Mouse (Mus musculus) regulatory T cell (primary cell): ENCODE results near the gene Tarsl2.

Experiments
- in situ Hi-C: fragments of 300-600 bp; cut with MboI, MseI; formaldehyde crosslinking; loops from one replicate; pipeline ENCODE4 v1.15.1; 2025; ENCODE audit warnings: high pct_unique_total_duplicates

The Tarsl2 gene

DNA sequence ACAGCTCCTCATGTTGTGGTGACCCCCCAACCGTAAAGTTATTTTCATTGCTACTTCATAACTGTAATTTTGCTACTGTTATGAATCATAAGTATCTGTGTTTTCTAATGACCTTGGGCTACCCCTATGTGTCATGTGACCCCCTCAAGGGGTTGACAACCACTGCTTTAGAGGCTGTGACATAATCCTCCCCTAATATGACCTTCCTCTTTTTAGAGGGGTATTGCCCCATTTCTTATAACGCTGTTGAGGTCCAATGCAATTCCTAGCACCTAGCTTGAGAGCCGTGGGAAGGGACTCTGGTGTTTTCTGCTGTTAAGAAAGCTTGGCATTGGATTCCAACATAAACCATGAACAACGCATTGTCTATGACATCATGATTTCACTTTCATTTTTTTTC, 6.0 kb downstream of the Tarsl2 start:
- in situ Hi-C loops: no loop called here

DNA sequence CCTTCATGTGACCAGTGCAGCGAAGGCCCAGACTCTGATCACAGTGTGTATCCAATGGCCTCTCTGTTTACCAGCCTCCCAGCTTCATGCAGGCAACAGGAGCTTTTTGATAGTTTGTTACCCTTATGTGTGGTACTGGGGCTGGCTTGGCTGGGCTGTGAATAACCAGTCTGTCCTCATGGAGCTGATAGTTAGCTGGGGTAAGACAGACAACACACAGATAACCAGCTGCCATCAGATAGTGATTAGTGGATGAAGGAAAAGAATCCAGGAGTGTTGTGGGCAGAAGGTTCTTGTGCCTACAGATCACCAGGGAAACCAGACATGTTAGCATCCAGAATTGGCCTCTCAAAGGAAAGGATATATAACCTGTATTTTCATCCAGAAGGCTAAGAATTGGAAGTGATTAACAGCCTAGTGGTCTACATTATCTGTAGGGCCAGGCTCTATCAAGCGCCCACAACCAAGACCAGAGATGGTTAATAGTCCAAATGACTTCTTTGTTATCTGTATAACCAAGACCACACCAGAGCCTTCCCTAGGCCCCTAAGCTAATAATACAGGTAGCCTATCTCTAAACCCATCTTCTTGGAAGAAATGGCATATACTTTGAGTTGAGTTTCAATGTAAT, 12.9 kb downstream of the Tarsl2 start:
- in situ Hi-C loops: no loop called here

DNA sequence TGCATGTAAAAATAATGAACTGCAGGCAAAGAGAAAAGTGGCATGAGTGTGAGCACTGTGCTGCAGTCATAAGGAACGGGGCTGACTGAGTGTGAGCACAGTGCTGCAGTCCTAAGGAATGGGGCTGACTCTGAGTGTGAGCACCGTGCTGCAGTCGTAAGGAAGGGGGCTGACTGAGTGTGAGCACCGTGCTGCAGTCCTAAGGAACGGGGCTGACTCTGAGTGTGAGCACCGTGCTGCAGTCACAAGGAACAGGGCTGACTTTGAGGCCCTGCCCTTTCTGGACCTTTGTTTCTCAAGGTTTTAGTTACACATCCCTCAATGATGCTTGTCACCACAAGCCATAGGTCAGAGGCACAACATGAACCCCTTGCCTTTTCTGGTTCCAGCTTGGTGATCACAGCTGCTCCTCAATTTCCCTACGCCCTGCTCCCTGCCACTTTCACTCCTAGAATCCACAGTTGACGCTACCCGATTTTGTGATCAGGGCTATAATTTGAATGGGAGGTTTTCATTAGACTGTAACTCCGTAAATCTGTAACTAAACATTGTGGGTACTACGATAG, 18.6 kb downstream of the Tarsl2 start:
- in situ Hi-C loops: no loop called here

DNA sequence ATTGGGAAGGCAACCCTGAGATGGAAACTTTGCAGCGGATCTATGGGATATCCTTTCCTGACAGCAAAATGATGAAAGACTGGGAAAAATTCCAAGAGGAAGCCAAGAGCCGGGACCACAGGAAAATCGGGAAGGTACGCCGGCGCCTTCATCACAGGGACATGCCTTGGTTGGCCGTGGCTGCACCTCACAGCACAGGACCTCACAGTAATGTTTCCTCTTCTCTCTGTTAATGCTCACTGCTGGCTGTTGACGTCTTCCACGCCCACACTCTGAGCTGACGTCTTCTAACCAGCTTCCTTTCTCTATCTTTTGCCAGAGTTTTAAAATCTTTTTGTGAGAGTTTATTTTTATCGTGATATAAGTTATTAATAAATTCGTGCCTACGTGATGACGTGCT, 19.2 kb downstream of the Tarsl2 start:
- in situ Hi-C loops: no loop called here

DNA sequence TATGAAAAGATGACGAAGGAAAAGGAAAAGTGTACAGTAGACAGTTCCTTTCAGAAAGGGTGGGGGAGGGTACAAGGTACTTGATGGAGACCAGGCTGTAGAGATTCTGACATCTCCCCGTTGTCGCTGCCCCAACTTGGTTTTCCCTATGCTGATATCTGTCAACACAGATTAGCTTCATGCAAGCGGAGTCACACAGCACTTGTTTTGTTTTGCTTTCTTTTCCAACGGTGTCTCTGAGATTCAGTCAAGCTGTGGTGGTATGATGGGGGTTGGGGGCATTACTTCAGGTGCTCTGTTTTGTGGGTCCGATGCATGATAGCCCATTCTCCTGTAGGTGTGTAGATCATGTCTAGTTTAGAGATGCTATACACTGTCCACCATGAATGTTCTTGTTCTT, 22.8 kb downstream of the Tarsl2 start:
- in situ Hi-C loops: no loop called here

DNA sequence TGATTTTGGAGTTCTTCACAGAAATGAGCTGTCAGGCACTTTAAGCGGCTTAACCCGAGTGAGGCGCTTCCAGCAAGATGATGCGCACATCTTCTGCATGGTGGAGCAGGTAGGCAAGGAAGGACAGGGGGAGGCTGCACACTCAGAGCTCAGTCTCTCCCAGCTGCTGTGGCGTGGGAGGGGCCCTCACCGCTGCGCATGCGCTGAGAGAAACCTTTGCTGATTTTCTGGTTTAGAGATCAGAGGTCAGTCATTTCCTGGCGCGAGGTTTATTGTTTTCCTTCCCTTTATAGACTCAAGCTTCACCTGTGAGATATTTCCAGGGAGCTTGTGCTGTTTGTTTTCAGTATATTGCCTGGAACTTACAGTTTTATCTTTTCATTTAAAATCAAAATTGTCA, 33.4 kb downstream of the Tarsl2 start:
- in situ Hi-C loops: loop anchor here (25.0 kb wide), 1 partner anchor 1291 kb away; the partner anchor contains the start of genes Mcee and Mphosph10

DNA sequence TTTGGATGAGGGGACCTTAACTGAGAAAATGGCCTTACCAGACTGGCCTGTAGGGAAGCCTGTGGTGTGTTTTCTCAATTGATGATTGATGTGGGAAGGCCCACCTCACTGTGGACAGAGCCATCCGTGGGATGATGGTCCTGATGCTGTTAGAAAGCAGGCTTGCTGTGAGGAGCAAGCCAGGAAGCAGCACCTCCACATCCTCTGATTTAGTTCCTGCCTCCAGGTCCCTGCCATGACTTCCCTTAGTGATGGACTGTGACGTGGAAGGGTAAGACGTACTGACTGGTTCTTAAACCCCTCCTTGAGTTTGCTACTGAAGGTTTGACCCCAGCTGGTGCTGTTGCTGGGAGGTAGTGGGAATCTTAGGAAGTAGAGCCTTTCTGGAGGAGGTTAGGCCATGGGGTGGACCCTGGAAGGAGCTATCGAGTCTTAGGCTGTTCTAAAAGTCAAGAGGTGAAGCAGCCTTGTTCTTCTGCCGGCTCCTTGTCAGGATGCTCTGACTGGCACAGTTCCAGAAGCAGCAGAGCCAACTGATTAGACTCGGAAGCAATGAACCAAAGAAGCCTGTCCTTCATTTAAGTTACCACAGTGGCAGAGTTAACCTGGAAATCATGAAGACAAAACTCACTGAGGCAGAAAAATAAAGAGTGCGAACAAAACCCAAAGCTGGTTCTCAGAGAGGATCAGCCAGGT, 34.4 kb downstream of the Tarsl2 start:
- in situ Hi-C loops: loop anchor here (25.0 kb wide), 1 partner anchor 1292 kb away; the partner anchor contains the start of genes Mcee and Mphosph10

DNA sequence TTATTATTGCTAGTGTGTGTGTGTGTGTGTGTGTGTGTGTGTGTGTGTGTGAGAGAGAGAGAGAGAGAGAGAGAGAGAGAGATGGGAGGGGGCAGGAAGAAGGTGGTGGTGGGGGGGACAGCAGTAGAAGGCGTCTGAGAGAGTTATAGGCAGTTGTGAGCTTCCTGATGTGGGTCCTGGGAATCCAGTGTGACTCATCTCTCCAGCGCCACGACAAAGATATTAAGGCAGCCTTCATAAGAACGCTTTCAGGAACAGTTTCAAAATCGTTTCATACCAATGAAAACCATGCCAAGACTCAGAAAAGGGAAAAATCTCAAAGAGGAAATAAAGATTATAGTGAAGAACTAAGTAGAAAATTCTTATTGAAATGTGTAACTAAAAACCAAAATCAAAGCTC, 36.5 kb downstream of the Tarsl2 start:
- in situ Hi-C loops: loop anchor here (25.0 kb wide), 1 partner anchor 1294 kb away; the partner anchor contains the start of genes Mcee and Mphosph10

DNA sequence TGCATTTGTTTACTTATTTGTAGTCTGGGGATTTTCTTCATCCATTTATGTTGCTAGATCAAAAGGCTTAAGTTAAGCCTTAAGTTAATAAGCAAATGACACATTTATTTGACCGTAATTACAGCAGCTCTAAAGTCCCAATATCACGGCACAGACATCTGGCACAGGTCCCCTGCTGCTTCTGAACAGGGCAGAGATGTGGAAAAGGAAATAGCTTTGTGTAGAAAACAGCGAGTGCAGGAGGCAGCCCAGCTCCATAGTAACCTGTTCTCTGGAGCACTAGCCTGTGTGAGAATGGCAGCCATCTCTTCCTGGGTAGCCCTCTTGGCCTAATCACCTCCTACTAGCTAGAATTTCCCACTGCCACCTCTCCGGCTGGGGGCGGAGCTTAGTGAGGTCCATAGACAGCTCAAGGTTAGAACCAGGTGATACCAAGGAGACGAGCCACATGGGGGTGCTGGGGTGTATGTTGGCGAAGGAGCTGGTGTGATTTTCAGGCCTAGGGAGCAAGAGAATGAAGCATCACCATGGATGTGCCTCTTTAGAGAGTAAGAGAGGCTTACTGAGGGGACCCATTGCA, 39.6 kb downstream of the Tarsl2 start:
- in situ Hi-C loops: loop anchor here (25.0 kb wide), 1 partner anchor 1297 kb away; the partner anchor contains the start of genes Mcee and Mphosph10

DNA sequence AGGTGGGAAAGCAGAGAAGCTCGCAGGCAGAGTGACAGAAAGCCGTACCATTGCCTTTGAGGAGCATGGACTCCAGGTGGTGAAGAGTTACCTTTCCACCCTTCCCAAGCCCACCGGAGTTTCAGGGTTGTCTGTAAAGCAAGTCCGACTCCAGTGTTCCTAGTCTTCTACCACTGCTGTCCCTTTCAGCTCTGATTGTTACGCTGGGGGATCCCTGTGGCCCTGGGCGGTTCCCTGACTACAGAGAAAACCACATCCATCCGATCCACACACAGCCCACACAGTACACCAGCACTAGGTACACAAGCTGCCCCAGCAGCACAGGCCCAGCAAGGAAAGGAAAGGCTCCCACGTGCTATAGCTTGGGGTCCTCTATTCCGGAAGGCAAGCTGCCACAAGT, 42.0 kb downstream of the Tarsl2 start:
- in situ Hi-C loops: loop anchor here (25.0 kb wide), 1 partner anchor 1299 kb away; the partner anchor contains the start of genes Mcee and Mphosph10

DNA sequence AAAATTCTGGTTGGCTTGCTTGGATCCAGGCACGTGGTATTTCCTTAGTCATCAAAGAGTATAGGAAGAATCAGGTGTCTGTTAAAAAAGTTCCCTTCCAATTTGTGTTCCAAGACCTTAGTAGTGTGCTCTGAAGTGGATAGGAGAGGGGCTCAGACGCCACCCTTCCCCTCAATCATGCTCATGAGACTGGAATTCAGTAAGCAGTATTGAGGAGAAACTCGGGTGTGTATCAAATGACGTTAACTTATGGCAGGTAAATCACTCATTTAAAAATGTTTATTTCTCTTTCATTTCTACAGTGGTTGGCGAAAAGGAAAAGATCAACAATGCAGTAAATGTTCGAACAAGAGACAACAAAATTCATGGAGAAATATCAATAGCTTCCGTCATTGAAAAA, 46.2 kb downstream of the Tarsl2 start, which contains the start of gene Tm2d3:
TSS of gene Tm2d3 (plus strand) at position 301 of the 400 bp plus-strand sequence.
- in situ Hi-C loops: loop anchor here (10.0 to 25.0 kb wide), 2 partner anchors 1144 to 1304 kb away; partner anchors contain the start of genes Adamts17, Mcee and Mphosph10

DNA sequence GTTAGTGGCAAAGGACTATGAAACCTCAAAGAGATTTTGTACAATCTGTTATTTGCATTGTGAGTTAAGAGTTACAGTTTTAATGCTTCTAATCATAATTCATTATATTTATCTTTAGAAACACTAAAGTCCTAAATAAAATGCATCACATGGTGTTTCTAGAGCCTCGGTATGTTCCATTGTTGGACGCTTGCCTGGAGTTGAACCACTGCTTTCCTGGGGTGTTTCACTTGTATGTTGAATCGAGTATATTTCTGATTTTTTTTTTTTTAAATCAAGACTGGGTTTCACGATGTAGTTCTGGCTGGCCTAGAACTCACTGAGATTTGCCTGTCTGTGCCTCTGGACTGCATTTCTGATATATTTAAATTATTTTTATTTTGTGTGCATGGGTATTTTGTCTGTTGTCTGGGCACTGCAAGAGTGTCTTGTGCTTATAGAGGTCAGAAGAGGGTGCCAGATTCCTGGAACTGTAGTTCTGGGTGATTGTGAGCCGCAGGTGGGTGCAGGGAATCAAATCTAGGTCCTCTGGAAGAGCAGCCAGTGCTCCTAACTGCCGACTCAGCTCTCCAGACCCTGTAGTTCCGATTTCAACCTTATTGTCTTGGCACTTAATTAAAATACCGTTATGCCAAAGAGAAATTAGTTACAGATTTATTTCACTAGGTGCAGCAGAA, 47.4 kb downstream of the Tarsl2 start:
- in situ Hi-C loops: loop anchor here (10.0 to 25.0 kb wide), 2 partner anchors 1143 to 1305 kb away; partner anchors contain the start of genes Adamts17, Mcee and Mphosph10

DNA sequence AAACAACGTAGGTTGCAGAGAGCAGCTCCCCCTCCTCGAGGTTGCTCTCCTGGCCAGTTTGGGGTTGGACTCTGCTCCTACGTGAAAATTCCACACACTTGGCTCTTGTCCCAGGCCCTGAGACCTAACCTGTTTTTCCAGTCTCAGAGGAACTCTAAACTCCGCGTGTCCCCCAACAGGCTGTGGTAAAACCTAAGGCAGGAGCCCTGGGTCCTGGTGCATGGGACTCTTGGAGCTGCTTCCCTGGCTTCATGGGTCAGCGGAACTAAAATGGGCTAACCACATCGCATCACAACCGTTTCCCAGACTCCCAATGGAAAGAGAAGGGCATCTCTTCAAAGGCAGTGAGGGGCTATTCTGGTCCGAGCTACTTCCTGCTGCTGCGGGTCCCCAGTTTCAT, 48.2 kb downstream of the Tarsl2 start:
- in situ Hi-C loops: loop anchor here (10.0 to 25.0 kb wide), 2 partner anchors 1142 to 1306 kb away; partner anchors contain the start of genes Adamts17, Mcee and Mphosph10

DNA sequence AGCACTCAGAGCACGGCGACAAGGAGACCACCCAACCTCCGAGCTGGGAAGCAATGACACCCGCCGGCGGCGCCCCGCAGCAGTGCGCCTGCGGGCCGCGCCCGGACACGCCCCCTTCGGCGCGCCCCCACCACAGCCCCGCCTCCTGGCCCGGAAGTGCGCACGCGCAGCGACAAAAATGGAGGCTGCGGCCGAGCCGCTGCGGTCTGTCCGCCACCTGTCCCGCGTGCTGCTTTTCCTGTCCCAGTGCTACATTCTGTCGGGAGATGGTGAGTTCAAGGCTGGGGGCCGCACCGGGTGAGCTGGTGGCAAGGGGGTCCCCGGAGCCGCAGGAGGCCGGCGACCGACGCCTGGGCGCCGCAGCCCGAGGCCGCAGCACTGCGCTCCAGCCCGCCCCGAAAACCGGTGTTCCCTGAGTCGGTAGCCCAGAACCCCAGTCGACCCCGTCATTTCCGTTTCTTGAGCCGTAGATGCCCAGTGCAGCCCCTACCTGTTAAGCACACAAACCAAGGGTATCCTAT, 48.7 kb downstream of the Tarsl2 start:
- in situ Hi-C loops: loop anchor here (10.0 to 25.0 kb wide), 2 partner anchors 1141 to 1306 kb away; partner anchors contain the start of genes Adamts17, Mcee and Mphosph10

DNA sequence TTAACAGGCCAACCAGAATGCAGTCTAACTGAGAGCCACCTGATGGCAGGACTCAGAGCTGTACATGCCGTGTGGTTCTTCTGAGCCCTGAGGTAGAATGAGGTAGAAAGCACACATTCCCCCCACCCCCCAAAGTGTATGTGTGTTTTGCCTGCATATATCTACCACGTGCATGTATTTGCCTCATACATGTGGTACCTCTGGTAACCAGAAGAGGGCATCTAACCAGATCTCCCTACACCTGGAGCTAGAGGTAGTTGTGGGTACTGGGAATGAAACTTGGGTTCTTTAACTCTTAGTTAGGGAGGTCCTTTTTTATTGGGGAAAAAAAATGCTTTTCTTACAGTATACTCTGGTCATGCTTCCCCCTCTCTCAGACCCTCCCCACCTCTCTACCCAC, 51.8 kb downstream of the Tarsl2 start:
- in situ Hi-C loops: loop anchor here (10.0 to 25.0 kb wide), 2 partner anchors 1138 to 1309 kb away; partner anchors contain the start of genes Adamts17, Mcee and Mphosph10

DNA sequence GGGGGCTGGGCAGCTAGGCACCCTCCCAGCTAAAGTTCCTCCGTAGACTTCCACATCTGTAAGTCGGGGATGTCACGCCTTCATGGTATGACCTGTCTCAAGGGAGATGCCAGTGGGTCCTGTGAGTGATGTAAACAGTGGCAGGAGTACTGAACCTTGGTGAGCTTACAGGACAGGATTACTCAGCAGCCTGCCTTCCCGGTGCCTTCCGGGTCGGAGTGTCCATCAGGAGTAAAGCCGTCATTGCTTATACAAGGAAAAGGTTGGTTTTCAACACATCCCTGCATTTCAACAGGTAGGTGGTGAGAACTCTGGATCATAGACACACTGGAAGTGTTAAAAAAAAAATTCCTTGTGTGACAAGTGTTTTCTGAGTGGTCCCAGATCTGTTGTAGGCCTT, 57.4 kb downstream of the Tarsl2 start:
- in situ Hi-C loops: loop anchor here (5.0 kb wide), 1 partner anchor 355 kb away; the partner anchor contains the start of gene Snrpa1

DNA sequence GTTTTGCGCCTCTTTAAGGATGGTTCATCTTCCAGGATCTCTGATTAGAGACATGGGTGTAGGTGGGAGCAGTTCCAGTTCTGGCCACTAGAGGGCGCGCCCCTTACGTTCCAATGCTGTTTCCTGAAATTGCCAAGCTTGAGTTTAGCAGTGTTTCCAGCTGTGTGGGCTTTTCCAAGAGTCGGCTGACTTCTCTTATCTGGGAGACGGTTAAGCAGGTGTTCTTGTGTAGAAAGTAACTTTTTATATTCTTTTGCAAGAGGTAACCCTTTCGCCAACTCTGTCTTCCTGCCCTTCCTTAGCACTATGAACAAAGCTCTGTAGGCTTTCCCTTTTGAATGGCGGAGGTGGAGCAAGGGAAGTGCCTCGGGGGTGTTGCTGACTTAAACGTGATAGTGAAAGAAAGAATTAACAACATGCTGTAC, 60.1 kb downstream of the Tarsl2 start:
- in situ Hi-C loops: loop anchor here (5.0 kb wide), 1 partner anchor 352 kb away; the partner anchor contains the start of gene Snrpa1

DNA sequence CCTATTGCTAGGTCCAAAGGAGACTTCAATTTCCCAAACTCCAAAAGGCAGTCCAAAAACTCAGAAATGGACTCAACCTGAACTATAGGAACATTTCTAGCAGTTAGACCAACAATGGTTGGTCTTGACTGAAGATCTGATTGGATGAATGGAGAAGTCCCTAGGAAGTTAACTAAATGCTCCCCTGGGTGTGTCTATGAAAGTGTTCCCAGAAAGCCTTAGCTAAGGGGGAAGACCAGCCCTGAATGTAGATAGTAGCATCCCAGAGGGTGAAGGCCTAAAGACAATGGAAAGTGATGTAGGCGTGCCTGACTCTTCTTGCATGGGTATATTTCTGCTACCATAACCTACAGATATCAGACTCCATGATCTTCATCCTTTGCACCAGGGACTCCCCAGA, 63.8 kb downstream of the Tarsl2 start:
- in situ Hi-C loops: no loop called here

DNA sequence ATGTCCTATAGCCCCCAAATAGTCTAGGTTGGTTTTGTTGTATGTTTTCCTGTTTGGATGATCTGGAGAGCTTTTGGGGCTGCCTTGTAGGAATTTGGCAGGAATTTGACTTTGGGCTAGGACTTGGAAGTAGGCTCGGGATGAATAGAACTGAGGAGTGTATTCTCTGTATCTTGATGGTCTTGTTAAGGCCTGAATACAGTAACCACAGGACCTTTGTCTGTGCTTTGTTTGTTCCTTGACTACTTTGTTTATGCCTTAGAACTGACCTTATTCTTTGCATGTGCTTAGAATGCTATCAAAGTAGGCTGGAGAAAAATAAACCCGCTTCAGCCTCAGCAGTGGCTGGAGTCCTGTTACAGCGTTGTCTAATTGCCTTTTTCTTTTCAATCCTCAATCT, 65.6 kb downstream of the Tarsl2 start:
- in situ Hi-C loops: no loop called here

DNA sequence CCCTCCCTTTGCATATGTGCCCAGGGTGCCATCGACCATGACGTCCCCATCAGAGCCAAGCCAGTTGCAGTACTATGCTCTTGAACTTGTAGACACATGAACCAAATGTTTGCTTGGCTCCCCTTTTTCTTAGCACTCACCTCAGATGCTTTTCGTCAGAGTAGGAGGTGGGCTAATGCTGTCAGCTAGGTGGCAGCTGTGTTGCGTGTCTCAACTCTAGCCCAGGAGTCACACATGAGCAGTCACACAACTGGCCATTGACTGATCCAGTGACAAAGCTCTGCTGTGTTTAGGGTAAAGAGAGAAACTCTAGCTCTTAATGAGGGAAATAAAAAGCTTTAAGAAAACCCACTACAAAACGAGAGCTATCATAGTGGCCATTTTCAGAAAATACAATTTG, 69.1 kb downstream of the Tarsl2 start:
- in situ Hi-C loops: no loop called here

DNA sequence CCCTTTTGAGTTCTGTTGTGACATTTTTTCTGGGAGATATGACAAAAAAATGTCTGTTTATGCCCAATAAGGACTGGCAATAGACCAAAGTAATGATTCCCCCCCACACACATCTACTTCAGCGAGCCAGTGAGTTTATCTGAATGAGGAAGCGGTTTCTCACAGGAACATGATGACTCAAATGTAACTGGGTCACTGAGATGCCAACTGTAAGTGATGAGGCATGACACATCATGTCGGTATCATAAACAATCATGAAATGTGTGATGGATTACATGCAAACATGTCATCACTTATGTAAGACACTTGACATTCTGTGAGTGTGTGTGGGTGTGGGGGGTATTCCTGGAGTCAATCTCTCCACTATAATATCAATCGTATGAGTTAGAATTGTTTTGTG, 69.6 kb downstream of the Tarsl2 start:
- in situ Hi-C loops: no loop called here
